ENCODE assay signal across 10 mouse cellular contexts in the genomic region with DNA sequence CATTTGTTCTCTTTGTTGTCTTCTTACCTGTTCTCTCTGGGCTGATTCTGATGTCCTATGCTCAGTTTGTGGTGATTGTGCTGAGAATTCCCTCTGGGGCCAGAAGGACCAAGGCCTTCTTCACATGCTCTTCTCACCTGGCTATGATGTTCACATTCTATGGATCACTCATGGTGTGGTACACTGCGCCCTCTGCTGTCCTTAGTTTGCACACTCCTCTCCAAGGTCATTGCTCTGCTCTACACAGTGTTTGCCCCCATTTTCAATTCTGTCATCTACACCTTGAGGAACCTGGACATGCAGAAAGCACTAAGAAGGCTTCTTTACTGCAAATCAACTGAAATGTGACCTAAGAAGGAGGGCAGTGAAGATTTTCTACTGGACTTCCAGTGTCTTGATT. TPM values are rescaled to one million over a fixed set of nuclear protein-coding genes. Genes with fewer than 3 reads are reported as not detected.
DNase-seq lines count a peak whose midpoint lies in the region; TF ChIP-seq lines count a peak whose summit lies in the region.
"Had no signal": no experiment of that assay in that cellular context is flagged by ENCODE, and none has a peak within 500 bp of the region (broad histone marks: within the 10 kb centered on the region; RNA-seq: fewer than 3 reads in every experiment).

No protein-coding gene starts in this region.

- H3K4me3 ChIP-seq in ES-Bruce4 (ENCODE audit: low read depth, low read length): no peak overlapping the region
- no peak overlapping the region for H3K4me3 ChIP-seq in heart, embryonic 10.5 days
- H3K4me3 ChIP-seq: embryonic facial prominence, embryonic 13.5 days; neural tube, embryonic 12.5 days had no signal

- TF ChIP-seq CTCF in ES-Bruce4 (IDR thresholded peaks at IDR 0.05; ENCODE audit: low read depth, low read length): peak; percentile 75

- peak; percentile 2 for DNase-seq in left cerebral cortex, adult 11 months (ENCODE audit: low spot score)
- DNase-seq in left cerebral cortex, postnatal 10 days (ENCODE audit: extremely low spot score in 1 of 2, low spot score in 2 of 2): no peak
- DNase-seq in adrenal gland, postnatal 25 days: peak; percentile 15
- peak; percentile 21 for DNase-seq in lung, postnatal 14 days
- no peak for DNase-seq in heart, embryonic 10.5 days (ENCODE audit: low spot score)
- no peak for DNase-seq in gastrocnemius, adult 18-20 months (ENCODE audit: low spot score)

- no peaks in the 10 kb centered on the region for H3K4me1 ChIP-seq in ES-Bruce4 (ENCODE audit: control insufficient read depth, insufficient read depth, low read length)
- H3K4me1 ChIP-seq in heart, embryonic 10.5 days: no peaks in the 10 kb centered on the region
- H3K4me1 ChIP-seq: embryonic facial prominence, embryonic 13.5 days; neural tube, embryonic 12.5 days had no signal

- 10% methylated on average over 1 of the region's 1 CpGs for WGBS in heart, embryonic 10.5 days

- no peak overlapping the region for H3K27ac ChIP-seq in ES-Bruce4 (ENCODE audit: insufficient read depth, low read length)
- no peak overlapping the region for H3K27ac ChIP-seq in heart, embryonic 10.5 days
- H3K27ac ChIP-seq: embryonic facial prominence, embryonic 13.5 days; neural tube, embryonic 12.5 days had no signal

- no peak overlapping the region for H3K9ac ChIP-seq in ES-Bruce4 (ENCODE audit: low read depth, poor library complexity, severe bottlenecking)
- H3K9ac ChIP-seq: embryonic facial prominence, embryonic 13.5 days; neural tube, embryonic 12.5 days had no signal

- H3K9me3 ChIP-seq in ES-Bruce4 (replicated peaks; ENCODE audit: control insufficient read depth, insufficient read depth, low read length, poor library complexity, severe bottlenecking): no peaks in the 10 kb centered on the region
- no peaks in the 10 kb centered on the region for H3K9me3 ChIP-seq in heart, embryonic 10.5 days
- H3K9me3 ChIP-seq: embryonic facial prominence, embryonic 13.5 days; neural tube, embryonic 12.5 days had no signal

- no peaks in the 10 kb centered on the region for H3K27me3 ChIP-seq in ES-Bruce4 (ENCODE audit: control insufficient read depth, insufficient read depth, low read length, poor library complexity, severe bottlenecking)
- no peaks in the 10 kb centered on the region for H3K27me3 ChIP-seq in heart, embryonic 10.5 days (ENCODE audit: insufficient read depth, poor library complexity, severe bottlenecking)
- H3K27me3 ChIP-seq: embryonic facial prominence, embryonic 13.5 days; neural tube, embryonic 12.5 days had no signal

- no peak for TF ChIP-seq POLR2A in ES-Bruce4 (IDR thresholded peaks at IDR 0.05; ENCODE audit: insufficient read depth, low read length)

- intact Hi-C loops in left cerebral cortex, postnatal 10 days (cut with DNase I): no loop called here

- H3K36me3 ChIP-seq in ES-Bruce4 (ENCODE audit: control insufficient read depth, insufficient read depth, low read length, poor library complexity, severe bottlenecking): no peaks in the 10 kb centered on the region
- no peaks in the 10 kb centered on the region for H3K36me3 ChIP-seq in heart, embryonic 10.5 days
- H3K36me3 ChIP-seq: embryonic facial prominence, embryonic 13.5 days; neural tube, embryonic 12.5 days had no signal

- TF ChIP-seq EP300 in ES-Bruce4 (IDR thresholded peaks at IDR 0.05; ENCODE audit: insufficient read depth, low read depth, low read length): no peak

RNA-seq across cellular contexts. Expression of gene Olfr98, which starts 13.0 kb away (rescaled TPM):
- not detected for total RNA-seq in left cerebral cortex, postnatal 10 days (2021)
- polyA plus RNA-seq in ES-Bruce4 (2011; ENCODE audit: insufficient read depth, insufficient read length, low read depth, missing spikeins): not detected in 2 replicates
- total RNA-seq in adrenal gland, postnatal 25 days (2021): not detected in 2 replicates
- not detected in 2 replicates for polyA plus RNA-seq in heart, embryonic 10.5 days (2016; fragmentation: Nextera tagmentation; extraction: Ambion mirVana)
- total RNA-seq in gastrocnemius, adult 18-20 months (2021): not detected
- total RNA-seq: layer of hippocampus, postnatal 25 days had no signal
- polyA plus RNA-seq: embryonic facial prominence, embryonic 13.5 days; neural tube, embryonic 12.5 days had no signal

RNA-seq across cellular contexts. Expression of gene Olfr97, which starts 13.4 kb away (rescaled TPM):
- not detected for total RNA-seq in left cerebral cortex, postnatal 10 days (2021)
- polyA plus RNA-seq in ES-Bruce4 (2011; ENCODE audit: insufficient read depth, insufficient read length, low read depth, missing spikeins): not detected in 2 replicates
- not detected in 2 replicates for total RNA-seq in adrenal gland, postnatal 25 days (2021)
- polyA plus RNA-seq in heart, embryonic 10.5 days (2016; fragmentation: Nextera tagmentation; extraction: Ambion mirVana): not detected in 2 replicates
- not detected for total RNA-seq in gastrocnemius, adult 18-20 months (2021)
- total RNA-seq: layer of hippocampus, postnatal 25 days had no signal
- polyA plus RNA-seq: embryonic facial prominence, embryonic 13.5 days; neural tube, embryonic 12.5 days had no signal

RNA-seq across cellular contexts. Expression of gene H2-M3, which starts 19.5 kb away (rescaled TPM):
- 1 to 10 TPM; 2.7 to 3.1 TPM for total RNA-seq in left cerebral cortex, postnatal 10 days (2021)
- polyA plus RNA-seq in ES-Bruce4 (2011; ENCODE audit: insufficient read depth, insufficient read length, low read depth, missing spikeins): 3.3 and 3.4 TPM in 2 replicates
- 2.6 and 5.4 TPM in 2 replicates for total RNA-seq in adrenal gland, postnatal 25 days (2021)
- 1.00 and 1.7 TPM in 2 replicates for polyA plus RNA-seq in heart, embryonic 10.5 days (2016; fragmentation: Nextera tagmentation; extraction: Ambion mirVana)
- total RNA-seq in gastrocnemius, adult 18-20 months (2021): 1 to 10 TPM in 1 of 2 experiments, under 1 TPM in 1; 0.94 to 1.9 TPM

RNA-seq across cellular contexts. Expression of gene Olfr96, which starts 30.6 kb away (rescaled TPM):
- total RNA-seq in left cerebral cortex, postnatal 10 days (2021): not detected
- not detected in 2 replicates for polyA plus RNA-seq in ES-Bruce4 (2011; ENCODE audit: insufficient read depth, insufficient read length, low read depth, missing spikeins)
- not detected in 2 replicates for total RNA-seq in adrenal gland, postnatal 25 days (2021)
- polyA plus RNA-seq in heart, embryonic 10.5 days (2016; fragmentation: Nextera tagmentation; extraction: Ambion mirVana): not detected in 2 replicates
- total RNA-seq in gastrocnemius, adult 18-20 months (2021): not detected
- total RNA-seq: layer of hippocampus, postnatal 25 days had no signal
- polyA plus RNA-seq: embryonic facial prominence, embryonic 13.5 days; neural tube, embryonic 12.5 days had no signal

RNA-seq across cellular contexts. Expression of gene Olfr99, which starts 32.7 kb away (rescaled TPM):
- total RNA-seq in left cerebral cortex, postnatal 10 days (2021): not detected
- not detected in 2 replicates for polyA plus RNA-seq in ES-Bruce4 (2011; ENCODE audit: insufficient read depth, insufficient read length, low read depth, missing spikeins)
- not detected in 2 replicates for total RNA-seq in adrenal gland, postnatal 25 days (2021)
- polyA plus RNA-seq in heart, embryonic 10.5 days (2016; fragmentation: Nextera tagmentation; extraction: Ambion mirVana): 0.09 TPM in 1 of 2 replicates, not detected in the other
- total RNA-seq in gastrocnemius, adult 18-20 months (2021): not detected
- total RNA-seq: layer of hippocampus, postnatal 25 days had no signal
- polyA plus RNA-seq: embryonic facial prominence, embryonic 13.5 days; neural tube, embryonic 12.5 days had no signal

Comparison
In these comparisons a context has a peak if more than half of its experiments do, and no peak if none do; other contexts are left out.
1. DNase-seq: peak in left cerebral cortex, adult 11 months (single experiment), adrenal gland, postnatal 25 days (single experiment) and lung, postnatal 14 days (single experiment); none in left cerebral cortex, postnatal 10 days (0 of 2), heart, embryonic 10.5 days (single experiment) and gastrocnemius, adult 18-20 months (single experiment).